Mouse (Mus musculus) embryonic fibroblast, embryonic 13.5 days (primary cell): ENCODE data around the gene Ssrp1.

Experiments used
- CTCF ChIP-seq: IDR thresholded peaks from 2 replicates; pipeline ENCODE4 v1.5.1; 2011; ENCODE audit warnings: mild to moderate bottlenecking, control low read depth, low read length, moderate library complexity, borderline replicate concordance; ENCODE audit not compliant: insufficient read depth
- POLR2A ChIP-seq: IDR thresholded peaks from 2 replicates; pipeline ENCODE4 v1.6.1; 2011; ENCODE audit warnings: low read depth, mild to moderate bottlenecking, control low read depth, low read length, moderate library complexity

- TF ChIP-seq POLR2A, result no peak
- TF ChIP-seq CTCF, result no peak
These were observed 35.5 kb upstream of the Ssrp1 start for GRCm38 (mm10) chr2:85001497-85001896.
